Mouse (Mus musculus): Measurements from ENCODE around the gene Ap1m2.
A peak's percentile ranks its signal among the peaks of the same experiment; 100 is the strongest.
"Not testable (repeated sequence)": the region's sequence is repeated elsewhere in the genome, so short reads cannot be mapped to it uniquely, and the experiment has no call there.

Ap1m2 gene

GRCm38 (mm10) chr9:21256349-21256748 lies 55.8 kb downstream of the Ap1m2 start:
- not testable (repeated sequence) for DNase-seq

GRCm38 (mm10) chr9:21254690-21255089 lies 57.4 kb downstream of the Ap1m2 start:
- DNase-seq = no peak

- DNase-seq = no peak
These were observed 60.9 kb downstream of the Ap1m2 start for GRCm38 (mm10) chr9:21251116-21251735.

- no peak for DNase-seq
These were observed 61.6 kb downstream of the Ap1m2 start for GRCm38 (mm10) chr9:21250509-21250908.

GRCm38 (mm10) chr9:21249629-21250508 lies 62.3 kb downstream of the Ap1m2 start:
- no peak for DNase-seq

DNA sequence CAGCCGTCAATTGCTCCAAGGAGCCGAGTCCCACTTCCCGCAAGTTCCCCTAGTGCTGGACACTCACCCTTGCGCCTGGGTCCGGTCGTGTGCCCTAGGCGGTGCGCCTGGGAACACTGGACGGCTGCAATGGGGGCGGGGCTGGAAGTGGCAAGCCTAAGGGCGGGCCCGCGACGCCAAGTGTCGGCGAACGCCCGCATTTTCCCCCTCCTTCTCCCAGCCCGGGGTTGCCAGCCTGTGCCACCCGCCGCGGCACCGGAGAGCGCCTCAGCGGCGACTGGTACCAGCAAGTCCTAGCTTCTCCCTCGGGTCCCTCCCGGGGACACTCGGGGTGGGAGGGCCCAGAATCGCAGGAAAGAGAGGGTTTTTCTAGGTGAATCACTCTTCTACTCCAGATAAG lies 63.8 kb downstream of the Ap1m2 start, which contains the start of gene S1pr5:
TSS of gene S1pr5 (minus strand) at position 118 of the 400 bp plus-strand sequence.
- peak; percentile 83 for DNase-seq

GRCm38 (mm10) chr9:21246342-21246741 lies 65.8 kb downstream of the Ap1m2 start:
- DNase-seq = no peak

DNA sequence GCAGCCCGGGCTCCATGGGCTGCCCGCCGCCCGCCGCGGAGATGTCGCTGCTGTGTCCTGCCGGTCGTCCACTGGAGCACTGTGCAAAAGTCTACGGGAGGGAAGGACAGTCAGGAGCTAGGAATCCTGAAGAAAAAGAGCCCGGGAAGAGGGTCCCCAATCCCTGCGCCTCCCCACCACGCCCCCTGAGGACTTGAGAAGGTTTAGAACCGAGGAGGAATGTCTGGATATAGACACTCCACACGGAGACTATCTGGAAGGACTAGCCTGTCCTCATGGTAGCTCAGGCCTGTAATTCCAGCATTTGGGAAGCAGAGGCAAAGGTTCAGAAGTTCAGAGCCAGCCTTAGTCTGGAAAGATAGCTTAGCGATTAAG lies 67.0 kb downstream of the Ap1m2 start:
- DNase-seq = no peak

- no peak for DNase-seq
These were observed 67.6 kb downstream of the Ap1m2 start for GRCm38 (mm10) chr9:21244428-21245112.
